Mouse (Mus musculus) liver, embryonic 14.5 days (tissue): ENCODE results near the gene Ppp1r16b.

ENCODE experiments used
- CTCF ChIP-seq: IDR thresholded peaks from 2 replicates; pipeline ENCODE4 v1.5.1; 2016; ENCODE audit warnings: antibody characterized with exemption, low read depth, control low read depth
- EP300 ChIP-seq: IDR thresholded peaks from 2 replicates; pipeline ENCODE4 v1.6.1; 2016; ENCODE audit warnings: antibody characterized with exemption, low read depth

GRCm38 (mm10) chr2:158735340-158735739 is 70.1 kb downstream of the Ppp1r16b start:
- no peak for TF ChIP-seq CTCF
- no peak for TF ChIP-seq EP300
